Mouse (Mus musculus) intestine, embryonic 16.5 days (tissue): ENCODE results near the gene Gm42878. TPM values are rescaled to one million over a fixed set of nuclear protein-coding genes. Genes with fewer than 3 reads are reported as not detected.
A peak's percentile ranks its signal among the peaks of the same experiment; 100 is the strongest.

Experiments used
- ATAC-seq: fragments of 200-750 bp; cut with Nextera tagmentation; 2 replicates; pipeline ENCODE4 v1.8.0; 2017; ENCODE audit warnings: moderate TSS enrichment, moderate library complexity
- H3K27ac ChIP-seq: fragments of 300-500 bp; sonication (generic); 2 replicates; pipeline ENCODE4 v1.5.1; 2014; ENCODE audit warnings: mild to moderate bottlenecking, low read length
- H3K27me3 ChIP-seq: fragments of 300-500 bp; sonication (generic); replicated peaks from 2 replicates; pipeline ENCODE4 v1.6.1; 2014; ENCODE audit warnings: low read length, control low read depth, mixed read lengths; ENCODE audit not compliant: control insufficient read depth, insufficient read depth
- H3K36me3 ChIP-seq: fragments of 300-500 bp; sonication (generic); 2 replicates; pipeline ENCODE4 v1.6.1; 2014; ENCODE audit warnings: low read length, control low read depth; ENCODE audit not compliant: control insufficient read depth, insufficient read depth
- H3K4me1 ChIP-seq: fragments of 300-500 bp; sonication (generic); 2 replicates; pipeline ENCODE4 v1.6.1; 2014; ENCODE audit warnings: low read length, control low read depth, mixed read lengths; ENCODE audit not compliant: control insufficient read depth, insufficient read depth
- H3K4me2 ChIP-seq: fragments of 300-500 bp; sonication (generic); 2 replicates; pipeline ENCODE4 v1.6.1; 2014; ENCODE audit warnings: low read depth, low read length, control low read depth
- H3K4me3 ChIP-seq: fragments of 300-500 bp; sonication (generic); 2 replicates; pipeline ENCODE4 v1.5.1; 2014; ENCODE audit warnings: mild to moderate bottlenecking, low read length
- H3K9ac ChIP-seq: fragments of 300-500 bp; sonication (generic); 2 replicates; pipeline ENCODE4 v1.6.1; 2014; ENCODE audit warnings: low read depth, low read length
- H3K9me3 ChIP-seq: fragments of 300-500 bp; sonication (generic); 2 replicates; pipeline ENCODE4 v1.6.1; 2016; ENCODE audit warnings: low read length, control low read depth; ENCODE audit not compliant: control insufficient read depth
- WGBS: fragments of 180-500 bp; shearing (Covaris S2); extraction: QIAGEN DNeasy Blood & Tissue Kit; methylation state at CpG from one replicate; pipeline ENCODE4 v1.1.7; 2014; 5-methylcytosine and 5-hydroxymethylcytosine counted together
- polyA plus RNA-seq: library from polyadenylated mRNA; unstranded; fragments of >200 nt; fragmentation: Nextera tagmentation; extraction: Ambion mirVana; gene quantifications from 2 replicates; pipeline ENCODE4 v1.2.1, GENCODE M21; 2015

Gene Gm42878
- polyA plus RNA-seq, 1 experiment from 2014 or later, result not detected

- Histone ChIP-seq H3K4me2 (no peak overlapping the region), H3K9ac (no peak overlapping the region), H3K36me3 (no peaks in the 10 kb centered on the region), H3K4me3 (no peak overlapping the region), H3K9me3 (no peaks in the 10 kb centered on the region), H3K27ac (peak overlapping the region; percentile 17; the same call in 1 of the 2 replicates), H3K4me1 (no peaks in the 10 kb centered on the region), H3K27me3 (no peaks in the 10 kb centered on the region)
- 63% methylated on average over 1 of the region's 1 CpGs for WGBS
- peak; percentile 89 for ATAC-seq
Measured at GRCm38 (mm10) chr5:121476040-121476439, 69.2 kb downstream of the Gm42878 start.

GRCm38 (mm10) chr5:121474610-121475009, 70.7 kb downstream of the Gm42878 start:
- Histone ChIP-seq H3K27me3 (no peaks in the 10 kb centered on the region), H3K36me3 (no peaks in the 10 kb centered on the region), H3K4me3 (no peak overlapping the region), H3K4me2 (no peak overlapping the region), H3K9ac (no peak overlapping the region), H3K27ac (no peak overlapping the region), H3K4me1 (peaks cover 5% of the 10 kb centered on the region), H3K9me3 (no peaks in the 10 kb centered on the region)
- WGBS, result 64% methylated on average over 7 of the region's 7 CpGs
- no peak for ATAC-seq

GRCm38 (mm10) chr5:121472411-121472810, 72.9 kb downstream of the Gm42878 start:
- WGBS, result 88% methylated on average over 2 of the region's 2 CpGs
- peaks cover 11% of the 10 kb centered on the region for H3K4me1 ChIP-seq
- H3K9me3 ChIP-seq, result no peaks in the 10 kb centered on the region
- H3K27me3 ChIP-seq, result no peaks in the 10 kb centered on the region
- H3K27ac ChIP-seq, result no peak overlapping the region
- no peaks in the 10 kb centered on the region for H3K36me3 ChIP-seq
- no peak overlapping the region for H3K4me3 ChIP-seq
- no peak overlapping the region for H3K4me2 ChIP-seq
- ATAC-seq, result no peak
- no peak overlapping the region for H3K9ac ChIP-seq

- Histone ChIP-seq H3K4me2 (no peak overlapping the region), H3K9me3 (no peaks in the 10 kb centered on the region), H3K36me3 (no peaks in the 10 kb centered on the region), H3K9ac (no peak overlapping the region), H3K4me1 (peaks cover 11% of the 10 kb centered on the region), H3K27me3 (no peaks in the 10 kb centered on the region), H3K27ac (peak overlapping the region; percentile 20), H3K4me3 (no peak overlapping the region)
- ATAC-seq, result peak; percentile 36; the same call in 1 of the 2 replicates
- 18% methylated on average over 3 of the region's 3 CpGs for WGBS
Measured at GRCm38 (mm10) chr5:121469566-121469965, 75.7 kb downstream of the Gm42878 start.

Other genes with a start within 250 kb of the Gm42878 start
- gene Trafd1, start 159.8 kb downstream of the Gm42878 start, polyA plus RNA-seq, result 56.9 and 57.2 TPM in 2 replicates
- 45.9 and 48.3 TPM in 2 replicates for gene Naa25, start 147.5 kb downstream of the Gm42878 start, polyA plus RNA-seq
- gene Tmem116, start 93.6 kb downstream of the Gm42878 start, polyA plus RNA-seq, result 4.2 and 4.4 TPM in 2 replicates
- 183 and 202 TPM in 2 replicates for gene Erp29, start 93.0 kb downstream of the Gm42878 start, polyA plus RNA-seq
- gene Adam1b, start 42.0 kb downstream of the Gm42878 start, polyA plus RNA-seq, result not detected in 2 replicates
- 0.81 and 1.0 TPM in 2 replicates for gene Adam1a, start within 50 bp of the Gm42878 start, polyA plus RNA-seq
- gene Mapkapk5, start 423 bp upstream of the Gm42878 start, polyA plus RNA-seq, result 47.3 and 48.0 TPM in 2 replicates
- 236 TPM in 2 replicates for gene Aldh2, start 48.3 kb upstream of the Gm42878 start, polyA plus RNA-seq
- gene Acad12, start 73.5 kb upstream of the Gm42878 start, polyA plus RNA-seq, result 4.5 and 5.3 TPM in 2 replicates
- 7.8 and 9.7 TPM in 2 replicates for gene Acad10, start 115.0 kb upstream of the Gm42878 start, polyA plus RNA-seq
- gene Brap, start 115.1 kb upstream of the Gm42878 start, polyA plus RNA-seq, result 26.4 and 30.4 TPM in 2 replicates
- gene Atxn2, start 165.9 kb upstream of the Gm42878 start, polyA plus RNA-seq, result 27.9 and 30.7 TPM in 2 replicates